Mouse (Mus musculus) ES-Bruce4 (cell line): ENCODE measurements at regions not wholly inside any gene's neighbourhood (a gene's known extent, or its start where the extent isn't known, plus 50 kb on each side); places are given as distances from the start of the nearest gene placed in this dataset.

Experiments used
- H3K27ac ChIP-seq: 2 replicates; pipeline ENCODE4 v1.5.1; 2012; ENCODE audit warnings: low read length, inconsistent platforms; ENCODE audit not compliant: insufficient read depth
- H3K27me3 ChIP-seq: 2 replicates; pipeline ENCODE4 v1.6.1; 2012; ENCODE audit warnings: mild to moderate bottlenecking, low read length, inconsistent platforms; ENCODE audit not compliant: control insufficient read depth, poor library complexity, insufficient read depth, severe bottlenecking
- H3K36me3 ChIP-seq: 2 replicates; pipeline ENCODE4 v1.6.1; 2012; ENCODE audit warnings: inconsistent platforms, mild to moderate bottlenecking, low read length, moderate library complexity; ENCODE audit not compliant: control insufficient read depth, poor library complexity, insufficient read depth, severe bottlenecking
- H3K4me1 ChIP-seq: one replicate; pipeline ENCODE4 v1.8.1; 2011; ENCODE audit warnings: low read length; ENCODE audit not compliant: control insufficient read depth, insufficient read depth
- H3K4me3 ChIP-seq: 2 replicates; pipeline ENCODE4 v1.5.1; 2011; ENCODE audit warnings: low read depth, mild to moderate bottlenecking, low read length
- H3K9ac ChIP-seq: 2 replicates; pipeline ENCODE4 v1.6.1; 2012; ENCODE audit warnings: low read depth, mild to moderate bottlenecking, inconsistent platforms; ENCODE audit not compliant: poor library complexity, severe bottlenecking
- H3K9me3 ChIP-seq: replicated peaks from 2 replicates; pipeline ENCODE4 v1.6.1; 2012; ENCODE audit warnings: mild to moderate bottlenecking, low read length, inconsistent platforms; ENCODE audit not compliant: control insufficient read depth, poor library complexity, insufficient read depth, severe bottlenecking
- CTCF ChIP-seq: IDR thresholded peaks from one replicate; pipeline ENCODE4 v1.8.1; 2011; ENCODE audit warnings: low read depth, low read length
- EP300 ChIP-seq: IDR thresholded peaks from 2 replicates; pipeline ENCODE4 v1.6.1; 2011; ENCODE audit warnings: low read depth, low read length; ENCODE audit not compliant: insufficient read depth
- POLR2A ChIP-seq: IDR thresholded peaks from one replicate; pipeline ENCODE4 v1.8.1; 2011; ENCODE audit warnings: low read length; ENCODE audit not compliant: insufficient read depth

DNA sequence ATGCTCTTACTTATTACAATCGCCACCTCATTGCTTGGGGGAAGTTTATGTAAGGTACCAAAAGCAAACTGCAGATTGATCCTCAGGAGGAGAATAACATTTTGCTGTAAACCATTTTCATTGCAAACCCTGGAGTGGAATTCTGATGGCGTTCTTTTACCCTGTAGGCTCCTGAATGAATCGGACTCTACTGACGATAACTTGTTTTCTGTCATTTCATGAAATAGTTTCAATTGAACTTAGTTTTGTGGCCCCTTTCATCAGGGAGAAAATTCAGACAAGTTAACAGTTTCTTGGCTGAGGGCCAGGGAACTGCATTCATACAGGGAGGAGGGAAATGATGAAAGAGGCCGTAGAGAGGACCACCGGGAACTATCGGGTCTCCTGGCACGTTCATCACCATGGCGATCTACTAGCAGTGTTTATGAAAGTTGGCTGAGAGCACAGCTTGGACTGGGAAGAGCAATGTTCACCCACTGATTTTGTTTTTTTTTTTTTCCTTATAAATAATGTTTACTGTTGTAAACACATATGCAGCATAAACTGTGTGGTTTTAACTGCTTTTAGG lies 266.7 kb downstream of the Stim2 start:
- Histone ChIP-seq H3K4me1 (no peaks in the 10 kb centered on the region), H3K9ac (no peak overlapping the region), H3K36me3 (no peaks in the 10 kb centered on the region), H3K4me3 (no peak overlapping the region), H3K9me3 (no peaks in the 10 kb centered on the region), H3K27me3 (no peaks in the 10 kb centered on the region), H3K27ac (no peak overlapping the region)
- TF ChIP-seq POLR2A (no peak), EP300 (no peak), CTCF (no peak)

DNA sequence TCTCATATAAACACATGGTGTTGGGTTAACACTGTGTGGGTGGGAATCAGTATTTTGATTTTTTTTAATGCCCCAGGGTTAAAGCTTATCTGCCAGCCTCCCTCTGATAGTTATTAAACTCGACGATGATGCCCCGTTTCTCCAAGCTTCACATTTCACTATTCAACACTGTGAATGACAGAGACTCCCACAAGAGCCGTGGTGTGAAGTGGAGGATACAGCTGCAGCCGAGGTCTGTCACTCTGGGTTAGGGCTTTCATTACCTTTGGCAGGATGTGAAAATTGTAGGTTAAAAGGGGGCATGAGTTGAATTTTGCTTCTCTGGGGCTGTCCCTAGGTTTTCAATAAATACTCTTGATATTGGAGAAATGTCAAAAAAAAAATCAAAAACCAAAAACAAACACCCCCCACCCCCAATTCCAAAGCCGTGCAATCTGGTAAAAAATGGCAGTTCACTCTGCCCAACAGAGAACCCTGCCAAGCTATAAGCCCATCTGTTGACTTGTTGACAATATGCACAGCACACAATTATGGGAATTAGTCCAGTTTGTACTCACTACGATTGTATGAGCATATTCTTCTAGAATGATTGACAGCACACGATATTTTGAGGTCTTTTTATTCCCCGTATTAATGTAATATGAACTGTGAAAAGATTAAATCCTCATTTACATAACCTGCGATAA lies 269.7 kb downstream of the Stim2 start:
- Histone ChIP-seq H3K27ac (no peak overlapping the region), H3K4me1 (no peaks in the 10 kb centered on the region), H3K9me3 (no peaks in the 10 kb centered on the region; the same call in 1 of the 2 replicates), H3K27me3 (no peaks in the 10 kb centered on the region), H3K9ac (no peak overlapping the region), H3K36me3 (no peaks in the 10 kb centered on the region), H3K4me3 (no peak overlapping the region)
- TF ChIP-seq POLR2A = no peak

DNA sequence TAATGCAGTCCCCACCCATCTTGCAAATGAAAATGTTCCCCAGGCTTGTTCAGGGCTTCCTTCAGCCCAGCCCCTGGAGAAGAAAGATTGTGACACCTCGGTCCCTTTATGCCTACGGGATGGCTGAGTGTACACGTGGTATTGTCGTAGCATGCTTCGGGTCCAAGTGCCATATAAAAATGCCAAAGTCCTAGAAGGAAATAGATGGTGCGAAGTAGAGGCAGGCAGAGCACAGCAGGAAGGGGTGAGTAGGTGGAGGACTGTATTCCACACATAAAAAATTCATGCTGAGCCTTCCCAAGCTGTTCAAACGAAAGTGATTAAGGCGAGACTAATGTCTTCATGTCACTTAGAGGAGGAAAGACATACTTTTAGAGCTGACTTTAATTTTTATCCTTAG lies 281.1 kb downstream of the Stim2 start:
- TF ChIP-seq EP300 (no peak), CTCF (no peak), POLR2A (no peak)
- Histone ChIP-seq H3K27me3 (no peaks in the 10 kb centered on the region), H3K9me3 (no peaks in the 10 kb centered on the region)

DNA sequence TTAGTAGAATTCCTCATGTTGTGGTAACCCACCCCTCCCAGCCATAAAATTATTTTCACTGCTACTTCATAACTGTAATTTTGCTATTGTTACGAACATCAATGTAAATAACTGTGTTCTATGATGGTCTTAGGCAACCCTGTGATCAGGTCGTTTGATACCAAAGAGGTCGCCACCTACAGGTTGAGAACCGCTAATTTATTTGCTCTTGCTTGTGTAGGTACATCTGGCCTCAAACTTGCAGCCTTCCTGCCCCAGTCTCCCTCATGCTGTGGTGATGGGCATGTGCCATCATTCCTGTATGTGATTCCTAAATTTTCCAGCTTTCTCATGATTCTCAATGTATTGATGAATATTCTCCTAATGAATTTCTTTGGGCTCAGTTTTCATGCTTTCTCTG lies 282.4 kb downstream of the Stim2 start:
- Histone ChIP-seq H3K9ac (no peak overlapping the region), H3K27me3 (no peaks in the 10 kb centered on the region), H3K27ac (no peak overlapping the region), H3K9me3 (no peaks in the 10 kb centered on the region), H3K4me1 (no peaks in the 10 kb centered on the region), H3K4me3 (no peak overlapping the region), H3K36me3 (no peaks in the 10 kb centered on the region)
- no peak for TF ChIP-seq POLR2A
- peak; percentile 5 for TF ChIP-seq CTCF

More for the DNA sequence above, 281.1 kb downstream of the Stim2 start:
- Histone ChIP-seq H3K4me1 (no peaks in the 10 kb centered on the region), H3K4me3 (no peak overlapping the region), H3K36me3 (no peaks in the 10 kb centered on the region), H3K9ac (no peak overlapping the region), H3K27ac (no peak overlapping the region)

DNA sequence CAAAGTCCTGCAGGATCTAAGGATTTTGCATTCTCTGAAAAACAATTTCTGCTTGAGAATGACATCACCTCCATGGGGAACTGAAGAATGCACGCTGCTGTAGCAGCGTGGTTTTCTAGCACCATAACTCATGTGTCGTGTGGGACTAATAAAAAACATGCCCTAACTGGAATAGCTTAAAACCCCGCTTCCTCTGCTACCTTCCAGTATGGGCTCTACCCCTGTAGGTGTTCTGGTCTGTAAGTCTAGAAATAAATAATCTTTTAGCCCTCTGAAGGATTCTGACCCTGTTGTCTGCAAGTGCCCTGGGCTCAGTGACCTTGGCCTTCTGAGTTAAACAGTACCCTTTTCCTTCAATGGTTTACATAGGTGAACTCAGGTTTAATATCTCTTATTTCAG lies 282.8 kb downstream of the Stim2 start:
- Histone ChIP-seq H3K27me3 (no peaks in the 10 kb centered on the region), H3K4me3 (no peak overlapping the region), H3K9me3 (no peaks in the 10 kb centered on the region), H3K36me3 (no peaks in the 10 kb centered on the region), H3K4me1 (no peaks in the 10 kb centered on the region), H3K27ac (no peak overlapping the region), H3K9ac (no peak overlapping the region)
- TF ChIP-seq POLR2A (no peak), EP300 (no peak), CTCF (no peak)

DNA sequence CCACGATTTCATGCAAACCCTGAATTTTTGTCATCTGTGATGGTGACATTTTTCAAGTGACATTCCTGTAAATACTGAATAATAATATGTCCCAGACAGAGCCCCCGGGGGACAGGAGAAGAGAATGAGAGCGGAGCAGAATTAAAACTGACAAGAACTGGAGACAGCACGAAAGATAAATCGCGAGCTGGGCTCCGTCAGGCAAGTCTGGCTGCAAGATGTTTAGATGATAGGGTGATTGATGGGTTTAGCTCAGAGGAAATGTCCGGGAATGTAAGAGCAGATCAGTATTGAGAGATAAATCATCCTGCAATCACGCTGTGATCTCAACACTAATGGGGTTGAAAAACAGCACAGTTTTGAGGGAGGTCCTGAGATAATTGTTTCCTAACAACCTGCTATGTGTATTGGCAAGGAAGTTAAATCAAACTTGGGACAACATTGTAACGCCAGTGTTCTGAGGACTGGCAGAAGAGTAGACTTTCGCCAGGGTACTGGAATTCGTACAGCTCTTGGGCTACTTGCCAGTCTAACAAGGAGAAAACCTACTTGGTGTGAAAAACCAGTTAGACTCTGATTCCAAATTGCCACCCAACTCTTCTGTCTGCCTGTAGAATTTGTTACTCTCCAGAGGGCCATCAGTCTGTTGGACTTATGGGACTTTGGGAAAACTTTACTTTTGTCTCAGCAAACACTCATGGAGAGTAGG lies 292.2 kb downstream of the Stim2 start:
- Histone ChIP-seq H3K27ac (no peak overlapping the region), H3K4me1 (no peaks in the 10 kb centered on the region), H3K4me3 (no peak overlapping the region), H3K9me3 (no peaks in the 10 kb centered on the region), H3K27me3 (peaks cover 1% of the 10 kb centered on the region; the same call in 1 of the 2 replicates), H3K36me3 (no peaks in the 10 kb centered on the region), H3K9ac (no peak overlapping the region)
- TF ChIP-seq EP300 = no peak
- TF ChIP-seq CTCF = no peak
- TF ChIP-seq POLR2A = no peak
